Mouse (Mus musculus): ENCODE data around the gene Trp53. TPM values are rescaled to one million over a fixed set of nuclear protein-coding genes. Genes with fewer than 3 reads are reported as not detected.

Trp53 gene
- polyA plus RNA-seq, 1 experiment from 2014 or later: 71.2 TPM

DNA sequence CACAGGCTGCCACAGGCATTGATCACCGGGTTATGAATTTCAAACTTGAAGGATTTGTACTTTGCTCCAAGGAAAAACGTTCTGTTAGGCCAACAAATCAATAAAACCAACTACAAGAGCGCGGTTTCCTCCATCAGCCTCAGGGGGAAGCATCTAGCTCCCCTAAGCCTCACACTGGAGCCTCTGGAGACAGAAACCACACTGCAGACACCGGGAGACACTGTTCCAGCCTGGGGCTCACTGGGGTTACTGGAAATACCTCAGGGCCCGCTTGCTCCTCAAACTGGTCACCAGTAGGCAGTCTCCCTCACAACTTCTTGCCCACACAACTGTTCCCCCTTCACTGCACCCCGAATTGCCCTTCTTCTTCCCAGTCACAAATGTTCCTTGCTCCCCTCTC lies 34.2 kb upstream of the Trp53 start:
- Histone ChIP-seq H3K27ac (replicated peaks in 1 of 2; ENCODE audit: control insufficient read depth in 1 of 2, insufficient read depth in 1 of 2, low read depth in 2 of 2, low read length in 2 of 2) (peak overlapping the region in 1 of 2 experiments; percentile 74; a peak in 1 of 4 replicates), H3K4me2 (ENCODE audit: low read length) (peak overlapping the region; percentile 99), H3K27me3 (ENCODE audit: control insufficient read depth, insufficient read depth, low read length) (0 out of 2 replicates have a peak, but pooled peaks cover 4% of the 10 kb centered on the region), H3K9ac (ENCODE audit: low read length) (peak overlapping the region; percentile 80), H3K4me1 (ENCODE audit: control insufficient read depth in 2 of 2, insufficient read depth in 2 of 2, low read length in 2 of 2) (peaks cover 11 to 13% of the 10 kb centered on the region in 2 experiments; a peak in 3 of 4 replicates), H3K4me3 (ENCODE audit: control insufficient read depth in 1 of 2, insufficient read depth in 1 of 2, low read depth in 1 of 2, low read length in 2 of 2) (peak overlapping the region; percentile 57 to 60; a peak in 3 of 4 replicates), H3K36me3 (ENCODE audit: control insufficient read depth, insufficient read depth, low read length) (no peaks in the 10 kb centered on the region), H3K9me3 (ENCODE audit: control insufficient read depth, low read length) (no peaks in the 10 kb centered on the region)
- WGBS: 27% methylated on average over 7 of the region's 7 CpGs
- no peak for ATAC-seq (ENCODE audit: insufficient number of reproducible peaks, insufficient read depth, low FRiP score, low read depth)

DNA sequence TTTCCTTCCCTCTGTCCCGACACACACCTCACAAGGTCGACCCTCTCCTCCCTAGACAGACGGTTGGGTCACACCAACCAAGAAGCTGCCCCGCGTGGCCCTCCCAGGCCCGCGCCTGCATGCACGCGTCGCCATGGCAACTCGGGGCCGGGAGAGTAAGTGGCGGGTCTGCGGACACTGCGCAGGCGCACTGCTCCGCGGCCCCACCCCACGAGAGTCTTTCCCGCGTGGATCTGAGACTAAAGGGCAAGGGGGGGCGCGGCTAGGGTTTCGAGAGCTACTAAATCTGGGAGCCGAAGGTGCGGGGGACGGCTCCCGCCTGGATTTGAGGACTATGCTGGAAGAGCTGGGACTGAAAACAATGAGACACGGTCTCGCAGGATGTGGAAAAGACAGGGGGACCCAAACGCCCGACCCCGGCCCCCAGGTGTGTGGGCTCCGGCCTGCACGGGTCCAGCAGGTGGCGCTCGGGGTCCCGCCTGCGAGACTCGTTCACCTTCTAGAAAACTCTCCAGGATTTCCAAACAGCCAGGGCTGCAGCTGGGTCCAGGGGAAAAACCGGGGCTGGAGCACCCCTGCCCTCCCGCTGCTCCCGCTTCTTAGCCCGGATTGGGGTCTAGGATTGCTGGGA lies 33.6 kb upstream of the Trp53 start:
- H3K9ac ChIP-seq (ENCODE audit: low read length): peak overlapping the region; percentile 80
- WGBS: under 1% methylated on average over 44 of the region's 44 CpGs

DNA sequence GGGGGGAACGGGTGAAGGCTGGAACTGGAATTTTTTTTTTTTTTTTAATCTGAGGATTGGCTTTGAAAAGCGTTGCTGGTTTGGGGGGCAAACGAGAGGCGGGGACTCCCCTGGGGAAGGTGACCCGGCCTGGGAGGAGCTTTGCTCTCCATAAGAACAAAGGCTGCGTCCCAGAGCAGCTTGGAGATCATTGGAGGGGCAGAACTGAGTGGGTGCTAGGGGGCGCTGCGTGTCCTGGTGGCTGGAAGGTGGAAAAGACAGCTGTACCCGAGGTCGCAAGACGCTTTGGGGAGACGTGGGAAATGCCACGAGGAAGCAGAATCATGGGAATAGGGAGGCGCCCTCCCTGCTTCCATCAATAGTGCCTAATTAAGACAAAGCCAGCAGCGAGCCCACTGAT lies 33.1 kb upstream of the Trp53 start:
- WGBS: 6% methylated on average over 15 of the region's 15 CpGs
- Histone ChIP-seq H3K27ac (replicated peaks in 1 of 2; ENCODE audit: control insufficient read depth in 1 of 2, insufficient read depth in 1 of 2, low read depth in 2 of 2, low read length in 2 of 2) (peak overlapping the region in 1 of 2 experiments; percentile 74; a peak in 2 of 4 replicates), H3K9me3 (ENCODE audit: control insufficient read depth, low read length) (no peaks in the 10 kb centered on the region), H3K27me3 (ENCODE audit: control insufficient read depth, insufficient read depth, low read length) (0 out of 2 replicates have a peak, but pooled peaks cover 4% of the 10 kb centered on the region), H3K4me3 (ENCODE audit: control insufficient read depth in 1 of 2, insufficient read depth in 1 of 2, low read depth in 1 of 2, low read length in 2 of 2) (peak overlapping the region; percentile 57 to 60), H3K36me3 (ENCODE audit: control insufficient read depth, insufficient read depth, low read length) (no peaks in the 10 kb centered on the region), H3K9ac (ENCODE audit: low read length) (peak overlapping the region; percentile 80), H3K4me1 (ENCODE audit: control insufficient read depth in 2 of 2, insufficient read depth in 2 of 2, low read length in 2 of 2) (peaks cover 11 to 13% of the 10 kb centered on the region in 2 experiments; a peak in 3 of 4 replicates), H3K4me2 (ENCODE audit: low read length) (peak overlapping the region; percentile 99)
- ATAC-seq (ENCODE audit: insufficient number of reproducible peaks, insufficient read depth, low FRiP score, low read depth): peak; percentile 23; the same call in 1 of the 2 replicates

More for the DNA sequence above, 33.6 kb upstream of the Trp53 start:
- Histone ChIP-seq H3K36me3 (ENCODE audit: control insufficient read depth, insufficient read depth, low read length) (no peaks in the 10 kb centered on the region), H3K27ac (replicated peaks in 1 of 2; ENCODE audit: control insufficient read depth in 1 of 2, insufficient read depth in 1 of 2, low read depth in 2 of 2, low read length in 2 of 2) (peak overlapping the region; percentile 50 to 74), H3K4me2 (ENCODE audit: low read length) (peak overlapping the region; percentile 99), H3K27me3 (ENCODE audit: control insufficient read depth, insufficient read depth, low read length) (0 out of 2 replicates have a peak, but pooled peaks cover 4% of the 10 kb centered on the region), H3K4me1 (ENCODE audit: control insufficient read depth in 2 of 2, insufficient read depth in 2 of 2, low read length in 2 of 2) (peaks cover 11 to 13% of the 10 kb centered on the region in 2 experiments; a peak in 3 of 4 replicates), H3K9me3 (ENCODE audit: control insufficient read depth, low read length) (no peaks in the 10 kb centered on the region), H3K4me3 (ENCODE audit: control insufficient read depth in 1 of 2, insufficient read depth in 1 of 2, low read depth in 1 of 2, low read length in 2 of 2) (peak overlapping the region; percentile 57 to 60)
- peak; percentile 61 for ATAC-seq (ENCODE audit: insufficient number of reproducible peaks, insufficient read depth, low FRiP score, low read depth)

DNA sequence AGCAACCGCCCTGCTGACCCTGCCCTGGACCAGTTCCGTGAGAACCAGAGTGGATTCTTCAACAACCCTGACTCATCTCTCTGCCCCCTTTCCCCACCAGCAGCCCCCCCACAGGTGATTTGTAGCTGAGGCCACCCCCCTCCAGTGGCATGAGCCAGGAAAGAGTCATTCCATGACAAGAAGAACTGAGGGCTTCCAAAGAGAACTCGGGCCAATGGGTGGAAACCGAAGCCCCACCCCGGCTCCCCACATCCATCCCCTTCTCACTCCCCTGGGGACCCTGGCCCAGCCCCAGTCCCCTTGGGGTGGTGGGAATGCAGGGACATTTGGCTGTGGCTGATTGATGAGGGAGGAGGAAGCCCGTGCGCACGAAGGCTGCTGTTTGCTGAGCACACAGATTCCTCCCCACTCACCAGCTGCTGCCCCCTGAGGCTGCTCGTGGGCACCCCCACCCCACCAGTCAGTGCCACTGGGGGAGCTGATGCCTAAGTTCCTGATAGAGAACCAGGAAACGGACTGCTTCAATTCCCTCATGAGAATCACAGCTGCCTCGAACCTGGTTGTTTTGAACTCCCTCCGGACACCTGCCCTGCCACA lies 31.0 kb upstream of the Trp53 start, which contains the start of gene Dnah2:
Gene Dnah2, minus strand, starts transcription at position 51 of the 597 bp plus-strand sequence.
- Histone ChIP-seq H3K4me1 (ENCODE audit: control insufficient read depth in 2 of 2, insufficient read depth in 2 of 2, low read length in 2 of 2) (peaks cover 11 to 13% of the 10 kb centered on the region in 2 experiments; a peak in 3 of 4 replicates), H3K9me3 (ENCODE audit: control insufficient read depth, low read length) (no peaks in the 10 kb centered on the region), H3K27me3 (ENCODE audit: control insufficient read depth, insufficient read depth, low read length) (0 out of 2 replicates have a peak, but pooled peaks cover 4% of the 10 kb centered on the region), H3K9ac (ENCODE audit: low read length) (no peak within 1 kb of the TSS; the same call in 1 of the 2 replicates), H3K36me3 (ENCODE audit: control insufficient read depth, insufficient read depth, low read length) (no peaks in the 10 kb centered on the region), H3K4me2 (ENCODE audit: low read length) (no peak within 1 kb of the TSS), H3K27ac (replicated peaks in 1 of 2; ENCODE audit: control insufficient read depth in 1 of 2, insufficient read depth in 1 of 2, low read depth in 2 of 2, low read length in 2 of 2) (no peak within 1 kb of the TSS), H3K4me3 (ENCODE audit: control insufficient read depth in 1 of 2, insufficient read depth in 1 of 2, low read depth in 1 of 2, low read length in 2 of 2) (no peak within 1 kb of the TSS)
- 56% methylated on average over 12 of the region's 12 CpGs for WGBS
- ATAC-seq (ENCODE audit: insufficient number of reproducible peaks, insufficient read depth, low FRiP score, low read depth): no peak

DNA sequence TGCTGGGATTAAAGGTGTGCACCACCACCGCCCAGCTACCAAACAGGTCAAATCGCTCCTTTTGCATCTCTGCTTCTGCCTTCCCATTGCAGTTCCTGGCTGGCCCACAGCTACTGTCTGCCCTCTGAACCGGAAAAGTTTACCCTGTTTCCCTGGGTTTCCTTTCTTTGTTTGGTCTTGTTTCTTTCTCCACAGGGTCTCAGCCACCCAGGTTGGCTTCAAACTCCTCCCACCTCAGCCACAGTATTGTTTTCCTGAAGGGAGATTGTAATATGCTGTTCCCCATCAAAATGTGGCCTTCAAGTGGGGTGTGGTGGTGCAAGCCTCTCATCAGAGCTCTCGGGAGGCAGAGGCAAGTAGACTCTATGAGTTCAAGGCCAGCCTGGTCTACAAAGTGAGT lies 28.8 kb upstream of the Trp53 start:
- Histone ChIP-seq H3K27me3 (ENCODE audit: control insufficient read depth, insufficient read depth, low read length) (0 out of 2 replicates have a peak, but pooled peaks cover 4% of the 10 kb centered on the region), H3K9me3 (ENCODE audit: control insufficient read depth, low read length) (no peaks in the 10 kb centered on the region), H3K4me3 (ENCODE audit: control insufficient read depth in 1 of 2, insufficient read depth in 1 of 2, low read depth in 1 of 2, low read length in 2 of 2) (no peak overlapping the region), H3K9ac (ENCODE audit: low read length) (no peak overlapping the region), H3K36me3 (ENCODE audit: control insufficient read depth, insufficient read depth, low read length) (peaks cover 18% of the 10 kb centered on the region), H3K4me1 (ENCODE audit: control insufficient read depth in 2 of 2, insufficient read depth in 2 of 2, low read length in 2 of 2) (peaks cover 10 to 11% of the 10 kb centered on the region in 2 experiments), H3K4me2 (ENCODE audit: low read length) (no peak overlapping the region), H3K27ac (replicated peaks in 1 of 2; ENCODE audit: control insufficient read depth in 1 of 2, insufficient read depth in 1 of 2, low read depth in 2 of 2, low read length in 2 of 2) (no peak overlapping the region)
- no peak for ATAC-seq (ENCODE audit: insufficient number of reproducible peaks, insufficient read depth, low FRiP score, low read depth)
- 74% methylated on average over 4 of the region's 4 CpGs for WGBS

DNA sequence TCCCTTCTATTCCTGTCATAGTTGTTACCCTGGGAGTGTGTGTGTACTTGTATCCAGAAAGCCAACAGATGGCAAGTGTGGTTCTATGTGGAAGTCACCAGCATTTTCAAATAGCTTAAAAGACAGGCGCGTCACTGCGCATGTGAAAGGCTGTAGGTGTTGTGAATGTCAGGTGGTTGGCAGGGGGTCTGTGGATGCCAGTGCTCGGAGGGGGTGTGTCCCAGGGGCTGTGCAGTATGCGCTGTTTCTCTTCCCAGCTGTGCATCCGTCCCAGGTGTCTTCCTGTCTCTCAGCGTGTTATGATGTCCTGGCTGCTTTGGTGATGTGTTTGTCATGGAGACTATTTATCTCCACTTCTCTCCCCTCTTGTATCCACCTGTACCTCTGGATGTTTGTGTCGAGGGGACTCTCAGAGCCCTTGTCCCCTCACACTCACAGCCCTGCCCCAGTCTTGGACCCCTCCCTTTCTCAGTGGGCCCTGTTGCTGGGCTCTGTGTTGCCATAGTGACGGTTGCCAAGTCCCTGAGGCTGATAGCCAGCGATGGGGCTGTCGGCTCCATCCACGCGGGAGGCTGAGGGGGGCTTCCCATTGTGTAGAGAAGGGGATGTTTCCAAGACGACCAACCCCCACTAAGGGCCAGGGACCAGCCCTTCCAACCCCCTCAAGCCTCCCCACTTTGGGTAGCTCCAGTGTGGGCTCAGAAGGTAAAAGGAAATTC lies 27.4 kb upstream of the Trp53 start:
- peaks cover 25% of the 10 kb centered on the region for H3K36me3 ChIP-seq (ENCODE audit: control insufficient read depth, insufficient read depth, low read length)
- H3K27ac ChIP-seq (replicated peaks in 1 of 2; ENCODE audit: control insufficient read depth in 1 of 2, insufficient read depth in 1 of 2, low read depth in 2 of 2, low read length in 2 of 2): no peak overlapping the region
- ATAC-seq (ENCODE audit: insufficient number of reproducible peaks, insufficient read depth, low FRiP score, low read depth): no peak
- no peaks in the 10 kb centered on the region for H3K9me3 ChIP-seq (ENCODE audit: control insufficient read depth, low read length)
- H3K9ac ChIP-seq (ENCODE audit: low read length): no peak overlapping the region
- no peak overlapping the region for H3K4me3 ChIP-seq (ENCODE audit: control insufficient read depth in 1 of 2, insufficient read depth in 1 of 2, low read depth in 1 of 2, low read length in 2 of 2)
- peaks cover 0 to 5% of the 10 kb centered on the region in 2 experiments; a peak in 2 of 4 replicates for H3K4me1 ChIP-seq (ENCODE audit: control insufficient read depth in 2 of 2, insufficient read depth in 2 of 2, low read length in 2 of 2)
- H3K27me3 ChIP-seq (ENCODE audit: control insufficient read depth, insufficient read depth, low read length): peaks cover 4% of the 10 kb centered on the region; the same call in 1 of the 2 replicates
- no peak overlapping the region for H3K4me2 ChIP-seq (ENCODE audit: low read length)
- WGBS: 28% methylated on average over 14 of the region's 14 CpGs

DNA sequence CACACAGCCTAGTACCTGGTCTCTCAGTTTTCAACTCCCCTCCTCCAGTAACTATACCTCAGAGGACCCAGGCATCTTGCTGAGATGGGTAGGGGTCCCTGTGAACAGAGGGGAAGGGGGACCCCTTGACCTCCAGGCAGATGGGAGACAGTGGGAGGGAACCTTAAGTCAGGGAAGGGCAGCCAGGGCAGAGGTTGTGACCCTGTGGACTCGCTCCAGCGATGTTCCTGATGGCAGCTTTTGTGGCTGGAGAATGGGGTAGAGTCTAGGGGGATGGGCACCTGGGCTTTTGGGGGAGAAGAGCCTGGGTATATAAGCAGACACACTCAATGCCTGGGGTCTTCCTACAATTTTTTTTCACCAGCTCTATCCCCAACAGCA lies 26.8 kb upstream of the Trp53 start:
- Histone ChIP-seq H3K9me3 (ENCODE audit: control insufficient read depth, low read length) (no peaks in the 10 kb centered on the region), H3K9ac (ENCODE audit: low read length) (no peak overlapping the region), H3K27me3 (ENCODE audit: control insufficient read depth, insufficient read depth, low read length) (peaks cover 4% of the 10 kb centered on the region; the same call in 1 of the 2 replicates), H3K36me3 (ENCODE audit: control insufficient read depth, insufficient read depth, low read length) (peaks cover 25% of the 10 kb centered on the region), H3K4me3 (ENCODE audit: control insufficient read depth in 1 of 2, insufficient read depth in 1 of 2, low read depth in 1 of 2, low read length in 2 of 2) (no peak overlapping the region), H3K4me1 (ENCODE audit: control insufficient read depth in 2 of 2, insufficient read depth in 2 of 2, low read length in 2 of 2) (peaks cover 4 to 7% of the 10 kb centered on the region in 2 experiments), H3K27ac (replicated peaks in 1 of 2; ENCODE audit: control insufficient read depth in 1 of 2, insufficient read depth in 1 of 2, low read depth in 2 of 2, low read length in 2 of 2) (no peak overlapping the region), H3K4me2 (ENCODE audit: low read length) (no peak overlapping the region)
- WGBS: 46% methylated on average over 2 of the region's 2 CpGs
- ATAC-seq (ENCODE audit: insufficient number of reproducible peaks, insufficient read depth, low FRiP score, low read depth): no peak
